Mouse (Mus musculus): ENCODE data around the gene Bco2. TPM values are rescaled to one million over a fixed set of nuclear protein-coding genes. Genes with fewer than 3 reads are reported as not detected.
A peak's percentile ranks its signal among the peaks of the same experiment; 100 is the strongest.

Bco2 gene
- polyA plus RNA-seq, 1 experiment from 2014 or later: 4.7 TPM

DNA sequence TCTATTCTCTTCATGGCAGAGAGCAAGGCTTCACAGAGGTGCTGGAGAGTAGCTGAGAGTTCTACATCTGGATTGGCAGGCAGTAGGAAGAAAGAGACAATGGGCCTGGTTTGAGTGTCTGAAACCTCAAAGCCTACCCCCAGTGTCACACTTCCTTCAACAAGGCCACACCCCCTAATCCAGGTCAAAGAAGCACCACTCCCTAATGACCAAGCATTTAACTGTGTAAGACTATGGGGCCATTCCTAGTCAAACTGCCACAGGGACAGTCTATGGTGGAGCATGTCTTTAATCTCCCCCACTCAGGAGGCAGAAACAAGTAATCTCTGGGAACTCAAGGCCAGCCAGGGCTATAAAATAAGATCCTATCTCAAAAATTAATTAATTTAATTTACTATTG is 64.1 kb downstream of the Bco2 start:
- no peak overlapping the region for H3K4me3 ChIP-seq (ENCODE audit: low read depth, low read length)
- TF ChIP-seq EP300 (optimal IDR thresholded peaks at IDR 0.05) (no peak), CTCF (IDR thresholded peaks at IDR 0.05; ENCODE audit: low read depth) (no peak)
- DNase-seq (ENCODE audit: low spot score) (no peak), ATAC-seq (ENCODE audit: low FRiP score, low TSS enrichment) (0 out of 2 replicates have a peak, but pooled peaks have one; percentile 14)
- H3K27ac ChIP-seq (replicated peaks): no peak overlapping the region
- H3K36me3 ChIP-seq (ENCODE audit: control insufficient read depth, insufficient read depth, low read length): no peaks in the 10 kb centered on the region
- H3K4me2 ChIP-seq (replicated peaks; ENCODE audit: low read depth): no peak overlapping the region
- no peaks in the 10 kb centered on the region for H3K27me3 ChIP-seq (ENCODE audit: control insufficient read depth, insufficient read depth, low read length)
- no peaks in the 10 kb centered on the region for H3K4me1 ChIP-seq (replicated peaks; ENCODE audit: control insufficient read depth, insufficient read depth)
- no peaks in the 10 kb centered on the region for H3K9me3 ChIP-seq (ENCODE audit: control insufficient read depth, low read length)
- no peak overlapping the region for H3K9ac ChIP-seq (ENCODE audit: low read length)

DNA sequence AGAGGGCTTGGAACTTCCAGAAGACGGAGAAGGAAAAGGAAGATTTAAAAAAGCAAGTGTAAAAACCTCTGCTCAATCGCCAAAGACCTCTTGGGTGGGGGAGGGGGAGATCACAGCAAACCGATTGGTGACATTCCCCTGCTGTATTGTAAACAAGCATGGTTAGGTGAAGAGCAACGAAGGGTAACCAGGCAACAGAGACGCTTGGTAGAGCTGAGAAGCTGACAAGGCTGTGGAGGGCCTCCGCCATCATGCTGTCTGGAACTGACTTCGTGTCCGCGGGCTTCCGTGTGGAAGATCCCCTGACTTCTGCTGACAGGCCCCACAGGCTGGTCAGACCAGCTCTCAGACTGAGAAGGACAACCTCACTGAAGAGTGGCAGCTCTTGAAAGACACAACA is 69.5 kb downstream of the Bco2 start:
- no peak for DNase-seq (ENCODE audit: low spot score)
- Histone ChIP-seq H3K27ac (replicated peaks) (no peak overlapping the region), H3K36me3 (ENCODE audit: control insufficient read depth, insufficient read depth, low read length) (no peaks in the 10 kb centered on the region), H3K4me3 (ENCODE audit: low read depth, low read length) (no peak overlapping the region), H3K9ac (ENCODE audit: low read length) (no peak overlapping the region), H3K27me3 (ENCODE audit: control insufficient read depth, insufficient read depth, low read length) (no peaks in the 10 kb centered on the region), H3K4me1 (replicated peaks; ENCODE audit: control insufficient read depth, insufficient read depth) (no peaks in the 10 kb centered on the region), H3K9me3 (ENCODE audit: control insufficient read depth, low read length) (no peaks in the 10 kb centered on the region), H3K4me2 (replicated peaks; ENCODE audit: low read depth) (no peak overlapping the region)
- WGBS: 17% methylated on average over 10 of the region's 10 CpGs
- TF ChIP-seq EP300 (optimal IDR thresholded peaks at IDR 0.05) (no peak), CTCF (IDR thresholded peaks at IDR 0.05; ENCODE audit: low read depth) (no peak)
- ATAC-seq (ENCODE audit: low FRiP score, low TSS enrichment): no peak

Other genes with a start within 250 kb of the Bco2 start
- 215 and 244 TPM in 2 replicates for gene Rpl10-ps3, start 210.2 kb downstream of the Bco2 start, polyA plus RNA-seq (2015; fragmentation: Nextera tagmentation; extraction: Ambion mirVana)
- gene Plet1, start 60.7 kb downstream of the Bco2 start, polyA plus RNA-seq (2015; fragmentation: Nextera tagmentation; extraction: Ambion mirVana): 76.4 and 79.7 TPM in 2 replicates
- gene Pts, start 26.5 kb downstream of the Bco2 start, polyA plus RNA-seq (2015; fragmentation: Nextera tagmentation; extraction: Ambion mirVana): 83.8 and 87.0 TPM in 2 replicates
- 290 and 317 TPM in 2 replicates for gene Il18, start 354 bp downstream of the Bco2 start, polyA plus RNA-seq (2015; fragmentation: Nextera tagmentation; extraction: Ambion mirVana)
- not detected in 2 replicates for gene Tex12, start 6.1 kb upstream of the Bco2 start, polyA plus RNA-seq (2015; fragmentation: Nextera tagmentation; extraction: Ambion mirVana)
- 425 and 428 TPM in 2 replicates for gene Sdhd, start 48.6 kb upstream of the Bco2 start, polyA plus RNA-seq (2015; fragmentation: Nextera tagmentation; extraction: Ambion mirVana)
- 252 and 278 TPM in 2 replicates for gene Timm8b, start 48.7 kb upstream of the Bco2 start, polyA plus RNA-seq (2015; fragmentation: Nextera tagmentation; extraction: Ambion mirVana)
- 2.2 and 3.2 TPM in 2 replicates for gene Pih1d2, start 62.1 kb upstream of the Bco2 start, polyA plus RNA-seq (2015; fragmentation: Nextera tagmentation; extraction: Ambion mirVana)
- gene Nkapd1, start 62.3 kb upstream of the Bco2 start, polyA plus RNA-seq (2015; fragmentation: Nextera tagmentation; extraction: Ambion mirVana): 14.3 and 16.1 TPM in 2 replicates
- 36.7 and 45.2 TPM in 2 replicates for gene Dlat, start 104.6 kb upstream of the Bco2 start, polyA plus RNA-seq (2015; fragmentation: Nextera tagmentation; extraction: Ambion mirVana)
- 6.6 and 6.9 TPM in 2 replicates for gene Dixdc1, start 184.3 kb upstream of the Bco2 start, polyA plus RNA-seq (2015; fragmentation: Nextera tagmentation; extraction: Ambion mirVana)
- 22.3 and 22.4 TPM in 2 replicates for gene 2310030G06Rik, start 191.4 kb upstream of the Bco2 start, polyA plus RNA-seq (2015; fragmentation: Nextera tagmentation; extraction: Ambion mirVana)
- 147 and 174 TPM in 2 replicates for gene Cryab, start 196.1 kb upstream of the Bco2 start, polyA plus RNA-seq (2015; fragmentation: Nextera tagmentation; extraction: Ambion mirVana)
- gene Hspb2, start 197.2 kb upstream of the Bco2 start, polyA plus RNA-seq (2015; fragmentation: Nextera tagmentation; extraction: Ambion mirVana): 21.6 and 23.4 TPM in 2 replicates
- 7.2 and 8.3 TPM in 2 replicates for gene Fdxacb1, start 213.1 kb upstream of the Bco2 start, polyA plus RNA-seq (2015; fragmentation: Nextera tagmentation; extraction: Ambion mirVana)
- 19.7 and 19.8 TPM in 2 replicates for gene Alg9, start 219.8 kb upstream of the Bco2 start, polyA plus RNA-seq (2015; fragmentation: Nextera tagmentation; extraction: Ambion mirVana)
- 36.8 and 41.3 TPM in 2 replicates for gene 1110032A03Rik, start 220.3 kb upstream of the Bco2 start, polyA plus RNA-seq (2015; fragmentation: Nextera tagmentation; extraction: Ambion mirVana)

All from stomach, postnatal 0 days (tissue).